Mouse (Mus musculus): ENCODE results near the gene Gpd1.
A peak's percentile ranks its signal among the peaks of the same experiment; 100 is the strongest.

DNA sequence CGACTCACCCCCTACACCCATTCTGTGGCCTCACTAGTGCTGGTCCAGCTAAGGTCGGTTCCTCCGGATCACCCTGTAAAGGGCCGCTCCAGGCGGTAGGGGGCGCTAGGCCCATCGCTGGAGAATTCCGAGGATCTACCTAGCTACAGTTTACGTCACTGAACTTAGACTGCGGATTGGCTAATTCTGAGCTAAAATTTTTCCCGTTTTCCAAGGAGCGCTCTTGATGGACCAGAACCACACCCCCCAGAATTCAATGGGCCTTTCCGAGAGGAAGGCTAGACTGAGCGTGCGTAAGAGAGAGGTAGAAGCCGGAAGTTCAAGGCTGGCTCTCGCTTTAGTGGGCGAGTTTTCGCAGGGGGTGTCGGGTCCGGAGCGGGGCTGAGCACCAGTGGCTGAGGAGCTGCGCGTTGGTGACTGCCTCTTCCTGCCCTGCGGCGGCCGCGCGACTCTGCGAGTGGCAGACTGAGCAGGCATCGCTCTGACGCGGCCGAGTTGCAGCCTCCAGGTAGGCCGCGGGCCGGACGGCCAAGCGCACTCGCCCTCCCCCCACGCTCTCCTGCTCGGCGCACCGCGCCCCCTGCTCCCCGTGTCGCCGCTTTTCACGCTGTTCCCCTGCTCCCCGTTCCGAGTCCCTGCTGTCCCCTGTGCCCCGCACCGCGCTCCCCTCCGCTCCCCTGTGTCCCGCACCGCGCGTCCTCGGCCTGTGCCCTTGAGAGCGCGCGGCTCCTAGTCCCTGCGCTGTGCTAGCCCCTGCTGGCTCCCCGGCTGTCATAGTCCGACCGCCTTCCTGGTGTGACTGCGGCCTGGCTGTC lies 8.2 kb downstream of the Gpd1 start, which contains the start of gene Cox14:
- TF ChIP-seq EP300 (optimal IDR thresholded peaks at IDR 0.05) (no peak), CTCF (IDR thresholded peaks at IDR 0.05; ENCODE audit: low read depth) (peak; percentile 99)
